11 mouse cellular contexts compared by ENCODE assay signal in genomic region chr2:38953152-38953883, GRCm38 (mm10). TPM values are rescaled to one million over a fixed set of nuclear protein-coding genes. Genes with fewer than 3 reads are reported as not detected.
DNase-seq lines count a peak whose midpoint lies in the region; ATAC-seq and TF ChIP-seq lines count a peak whose summit lies in the region.
"Had no signal": no experiment of that assay in that cellular context is flagged by ENCODE, and none has a peak within 500 bp of the region (broad histone marks: within the 10 kb centered on the region; RNA-seq: fewer than 3 reads in every experiment).

No protein-coding gene starts in this region.

- H3K36me3 ChIP-seq in midbrain, postnatal 0 days (ENCODE audit: insufficient read depth, low read length): no peaks in the 10 kb centered on the region
- no peaks in the 10 kb centered on the region for H3K36me3 ChIP-seq in midbrain, embryonic 16.5 days (ENCODE audit: control insufficient read depth, insufficient read depth, low read length)
- H3K36me3 ChIP-seq in neural tube, embryonic 15.5 days: no peaks in the 10 kb centered on the region
- H3K36me3 ChIP-seq in forebrain, embryonic 16.5 days (ENCODE audit: control insufficient read depth, insufficient read depth): no peaks in the 10 kb centered on the region
- H3K36me3 ChIP-seq: embryonic facial prominence, embryonic 15.5 days; limb, embryonic 12.5 days; neural tube, embryonic 12.5 days had no signal

- H3K4me2 ChIP-seq in midbrain, postnatal 0 days (ENCODE audit: low read depth, low read length, poor library complexity, severe bottlenecking): no peak overlapping the region
- no peak overlapping the region for H3K4me2 ChIP-seq in midbrain, embryonic 16.5 days (ENCODE audit: low read length)
- no peak overlapping the region for H3K4me2 ChIP-seq in neural tube, embryonic 15.5 days
- no peak overlapping the region for H3K4me2 ChIP-seq in forebrain, embryonic 16.5 days (ENCODE audit: low read length)
- H3K4me2 ChIP-seq: embryonic facial prominence, embryonic 15.5 days; limb, embryonic 12.5 days; neural tube, embryonic 12.5 days had no signal

- H3K4me3 ChIP-seq in midbrain, postnatal 0 days (ENCODE audit: low read depth, low read length): no peak overlapping the region
- no peak overlapping the region for H3K4me3 ChIP-seq in midbrain, embryonic 16.5 days (ENCODE audit: low read depth, low read length)
- H3K4me3 ChIP-seq in neural tube, embryonic 15.5 days (replicated peaks): no peak overlapping the region
- H3K4me3 ChIP-seq in forebrain, embryonic 16.5 days (replicated peaks; ENCODE audit: low read length): no peak overlapping the region
- H3K4me3 ChIP-seq: embryonic facial prominence, embryonic 15.5 days; limb, embryonic 12.5 days; neural tube, embryonic 12.5 days had no signal

- H3K27ac ChIP-seq in midbrain, postnatal 0 days (ENCODE audit: low read depth, low read length): no peak overlapping the region
- no peak overlapping the region for H3K27ac ChIP-seq in midbrain, embryonic 16.5 days (ENCODE audit: low read length)
- H3K27ac ChIP-seq in neural tube, embryonic 15.5 days (replicated peaks): no peak overlapping the region
- H3K27ac ChIP-seq in forebrain, embryonic 16.5 days (ENCODE audit: low read length): no peak overlapping the region
- H3K27ac ChIP-seq: embryonic facial prominence, embryonic 15.5 days; limb, embryonic 12.5 days; neural tube, embryonic 12.5 days had no signal

- H3K27me3 ChIP-seq in midbrain, postnatal 0 days (ENCODE audit: insufficient read depth, low read length): no peaks in the 10 kb centered on the region
- no peaks in the 10 kb centered on the region for H3K27me3 ChIP-seq in midbrain, embryonic 16.5 days (ENCODE audit: control insufficient read depth, insufficient read depth, low read depth, low read length)
- no peaks in the 10 kb centered on the region for H3K27me3 ChIP-seq in neural tube, embryonic 15.5 days (replicated peaks)
- no peaks in the 10 kb centered on the region for H3K27me3 ChIP-seq in forebrain, embryonic 16.5 days (replicated peaks; ENCODE audit: control insufficient read depth, insufficient read depth, low read length)
- H3K27me3 ChIP-seq: embryonic facial prominence, embryonic 15.5 days; limb, embryonic 12.5 days; neural tube, embryonic 12.5 days had no signal

- no peaks in the 10 kb centered on the region for H3K9me3 ChIP-seq in midbrain, postnatal 0 days (ENCODE audit: low read length)
- no peaks in the 10 kb centered on the region for H3K9me3 ChIP-seq in midbrain, embryonic 16.5 days (replicated peaks; ENCODE audit: control insufficient read depth, low read length, poor library complexity, severe bottlenecking)
- no peaks in the 10 kb centered on the region for H3K9me3 ChIP-seq in neural tube, embryonic 15.5 days (replicated peaks)
- no peaks in the 10 kb centered on the region for H3K9me3 ChIP-seq in forebrain, embryonic 16.5 days (ENCODE audit: control insufficient read depth, low read length)
- H3K9me3 ChIP-seq: embryonic facial prominence, embryonic 15.5 days; limb, embryonic 12.5 days; neural tube, embryonic 12.5 days had no signal

- peak; percentile 82 for DNase-seq in midbrain, postnatal 0 days (ENCODE audit: low spot score)
- peak; percentile 29 for DNase-seq in cerebellum, adult 9-11 months
- peak; percentile 65 to 79 for DNase-seq in heart, postnatal 14 days
- peak; percentile 82 for DNase-seq in left cerebral cortex, postnatal 4 days
- no peak for DNase-seq in thymus, postnatal 4 days

- WGBS in midbrain, postnatal 0 days: 70% methylated on average over 5 of the region's 5 CpGs
- WGBS in midbrain, embryonic 16.5 days: 69% methylated on average over 5 of the region's 5 CpGs
- WGBS in neural tube, embryonic 15.5 days: 75% methylated on average over 5 of the region's 5 CpGs
- WGBS in forebrain, embryonic 16.5 days: 73% methylated on average over 5 of the region's 5 CpGs

- no peak for ATAC-seq in midbrain, postnatal 0 days (ENCODE audit: low FRiP score)
- ATAC-seq in midbrain, embryonic 16.5 days: no peak
- no peak for ATAC-seq in neural tube, embryonic 15.5 days (ENCODE audit: low FRiP score)
- ATAC-seq in forebrain, embryonic 16.5 days: no peak

- no peak for TF ChIP-seq CTCF in midbrain, postnatal 0 days (IDR thresholded peaks at IDR 0.05)

- no peaks in the 10 kb centered on the region for H3K4me1 ChIP-seq in midbrain, postnatal 0 days (ENCODE audit: insufficient read depth, low read length)
- no peaks in the 10 kb centered on the region for H3K4me1 ChIP-seq in midbrain, embryonic 16.5 days (ENCODE audit: control insufficient read depth, insufficient read depth, low read length)
- peaks cover 3% of the 10 kb centered on the region; the same call in 1 of the 2 replicates for H3K4me1 ChIP-seq in neural tube, embryonic 15.5 days
- H3K4me1 ChIP-seq in forebrain, embryonic 16.5 days (replicated peaks; ENCODE audit: control insufficient read depth, insufficient read depth, low read length): peaks cover 14% of the 10 kb centered on the region
- H3K4me1 ChIP-seq: limb, embryonic 12.5 days; neural tube, embryonic 12.5 days had no signal

- H3K9ac ChIP-seq in midbrain, postnatal 0 days (replicated peaks; ENCODE audit: low read length, poor library complexity, severe bottlenecking): no peak overlapping the region
- H3K9ac ChIP-seq in midbrain, embryonic 16.5 days (ENCODE audit: low read depth, low read length): no peak overlapping the region
- no peak overlapping the region for H3K9ac ChIP-seq in neural tube, embryonic 15.5 days (replicated peaks)
- no peak overlapping the region for H3K9ac ChIP-seq in forebrain, embryonic 16.5 days (replicated peaks; ENCODE audit: low read depth, low read length)
- H3K9ac ChIP-seq: embryonic facial prominence, embryonic 15.5 days; limb, embryonic 12.5 days; neural tube, embryonic 12.5 days had no signal

- intact Hi-C loops in heart, postnatal 14 days (cut with DNase I): no loop called here
- intact Hi-C loops in left cerebral cortex, postnatal 4 days (cut with DNase I): no loop called here

RNA-seq across cellular contexts. Expression of gene Olfml2a, which starts 21.5 kb away (rescaled TPM):
- 10.0 and 10.6 TPM in 2 replicates for total RNA-seq in midbrain, postnatal 0 days (2014; rRNA removed)
- 2.7 and 3.1 TPM in 2 replicates for polyA plus RNA-seq in midbrain, postnatal 0 days (2015; fragmentation: Nextera tagmentation; extraction: Ambion mirVana)
- 3.2 and 3.5 TPM in 2 replicates for polyA plus RNA-seq in midbrain, embryonic 16.5 days (2015; fragmentation: Nextera tagmentation; extraction: Ambion mirVana)
- total RNA-seq in heart, postnatal 14 days (2021): 10 to 100 TPM; 11.6 to 11.8 TPM
- total RNA-seq in left cerebral cortex, postnatal 4 days (2021): 1 to 10 TPM; 4.4 to 5.4 TPM
- 7.1 and 8.4 TPM in 2 replicates for polyA plus RNA-seq in neural tube, embryonic 15.5 days (2015; fragmentation: Nextera tagmentation; extraction: Ambion mirVana)
- 2.6 and 3.0 TPM in 2 replicates for polyA plus RNA-seq in forebrain, embryonic 16.5 days (2015; fragmentation: Nextera tagmentation; extraction: Ambion mirVana)

RNA-seq across cellular contexts. Expression of gene Nr6a1, which starts 25.8 kb away (rescaled TPM):
- total RNA-seq in midbrain, postnatal 0 days (2014; rRNA removed): 4.9 and 11.5 TPM in 2 replicates
- 0.93 and 0.98 TPM in 2 replicates for polyA plus RNA-seq in midbrain, postnatal 0 days (2015; fragmentation: Nextera tagmentation; extraction: Ambion mirVana)
- 0.84 and 1.4 TPM in 2 replicates for polyA plus RNA-seq in midbrain, embryonic 16.5 days (2015; fragmentation: Nextera tagmentation; extraction: Ambion mirVana)
- 1 to 10 TPM; 1.2 to 1.3 TPM for total RNA-seq in heart, postnatal 14 days (2021)
- 1 to 10 TPM; 6.6 TPM for total RNA-seq in left cerebral cortex, postnatal 4 days (2021)
- 2.3 TPM in 2 replicates for polyA plus RNA-seq in neural tube, embryonic 15.5 days (2015; fragmentation: Nextera tagmentation; extraction: Ambion mirVana)
- 1.1 and 1.5 TPM in 2 replicates for polyA plus RNA-seq in forebrain, embryonic 16.5 days (2015; fragmentation: Nextera tagmentation; extraction: Ambion mirVana)

RNA-seq across cellular contexts. Expression of gene Wdr38, which starts 44.0 kb away (rescaled TPM):
- total RNA-seq in midbrain, postnatal 0 days (2014; rRNA removed): 0.71 and 3.4 TPM in 2 replicates
- polyA plus RNA-seq in midbrain, postnatal 0 days (2015; fragmentation: Nextera tagmentation; extraction: Ambion mirVana): 0.49 and 0.72 TPM in 2 replicates
- 1.8 and 2.3 TPM in 2 replicates for polyA plus RNA-seq in midbrain, embryonic 16.5 days (2015; fragmentation: Nextera tagmentation; extraction: Ambion mirVana)
- under 1 TPM; 0.19 to 0.34 TPM for total RNA-seq in heart, postnatal 14 days (2021)
- total RNA-seq in left cerebral cortex, postnatal 4 days (2021): under 1 TPM; 0.46 to 0.58 TPM
- 1.6 and 1.8 TPM in 2 replicates for polyA plus RNA-seq in neural tube, embryonic 15.5 days (2015; fragmentation: Nextera tagmentation; extraction: Ambion mirVana)
- polyA plus RNA-seq in forebrain, embryonic 16.5 days (2015; fragmentation: Nextera tagmentation; extraction: Ambion mirVana): 1.7 and 2.3 TPM in 2 replicates

RNA-seq across cellular contexts. Expression of gene Arpc5l, which starts 51.8 kb away (rescaled TPM):
- total RNA-seq in midbrain, postnatal 0 days (2014; rRNA removed): 62.6 and 63.2 TPM in 2 replicates
- 162 and 177 TPM in 2 replicates for polyA plus RNA-seq in midbrain, postnatal 0 days (2015; fragmentation: Nextera tagmentation; extraction: Ambion mirVana)
- polyA plus RNA-seq in midbrain, embryonic 16.5 days (2015; fragmentation: Nextera tagmentation; extraction: Ambion mirVana): 137 and 141 TPM in 2 replicates
- 10 to 100 TPM; 68.4 to 73.5 TPM for total RNA-seq in heart, postnatal 14 days (2021)
- 10 to 100 TPM; 77.8 to 79.7 TPM for total RNA-seq in left cerebral cortex, postnatal 4 days (2021)
- polyA plus RNA-seq in neural tube, embryonic 15.5 days (2015; fragmentation: Nextera tagmentation; extraction: Ambion mirVana): 146 and 156 TPM in 2 replicates
- polyA plus RNA-seq in forebrain, embryonic 16.5 days (2015; fragmentation: Nextera tagmentation; extraction: Ambion mirVana): 147 and 150 TPM in 2 replicates

RNA-seq across cellular contexts. Expression of gene Rpl35, which starts 52.1 kb away (rescaled TPM):
- 82.4 and 110 TPM in 2 replicates for total RNA-seq in midbrain, postnatal 0 days (2014; rRNA removed)
- polyA plus RNA-seq in midbrain, postnatal 0 days (2015; fragmentation: Nextera tagmentation; extraction: Ambion mirVana): 566 and 596 TPM in 2 replicates
- 563 and 566 TPM in 2 replicates for polyA plus RNA-seq in midbrain, embryonic 16.5 days (2015; fragmentation: Nextera tagmentation; extraction: Ambion mirVana)
- total RNA-seq in heart, postnatal 14 days (2021): 100 to 1,000 TPM; 312 to 359 TPM
- total RNA-seq in left cerebral cortex, postnatal 4 days (2021): 100 to 1,000 TPM; 436 to 486 TPM
- 636 TPM in 2 replicates for polyA plus RNA-seq in neural tube, embryonic 15.5 days (2015; fragmentation: Nextera tagmentation; extraction: Ambion mirVana)
- 587 and 670 TPM in 2 replicates for polyA plus RNA-seq in forebrain, embryonic 16.5 days (2015; fragmentation: Nextera tagmentation; extraction: Ambion mirVana)
